Mouse (Mus musculus): ENCODE results near the gene Gmeb1.

DNA sequence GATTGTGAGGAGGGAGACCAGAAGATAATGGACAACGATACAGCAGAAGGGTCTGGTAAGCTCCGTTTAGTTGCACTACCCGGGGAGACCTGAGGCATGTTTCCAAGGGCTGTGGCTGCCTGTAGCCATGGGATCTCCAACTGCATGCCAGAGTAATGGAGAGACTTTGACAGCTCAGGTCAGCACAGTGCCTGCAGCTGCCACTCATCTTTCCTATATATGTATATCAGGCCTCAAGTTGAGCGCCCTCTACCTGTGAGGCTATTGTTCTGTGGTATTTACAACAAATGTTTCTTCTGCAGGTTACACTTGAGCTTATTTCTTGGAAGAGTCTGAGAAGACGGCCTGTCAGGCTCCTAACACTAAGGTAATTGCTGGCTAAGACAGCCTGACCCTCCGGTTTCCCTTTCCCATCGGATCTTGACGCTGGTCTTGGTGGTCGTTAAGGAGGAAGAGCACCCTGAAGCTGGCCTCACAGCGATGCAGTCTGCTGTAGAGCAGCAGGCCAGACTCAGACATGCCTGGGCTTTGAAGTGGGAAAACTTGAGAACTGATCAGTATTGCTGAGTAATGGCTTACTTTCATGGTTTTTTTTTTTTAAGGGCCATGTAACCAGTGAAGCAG is 48.6 kb upstream of the Gmeb1 start:
- TF ChIP-seq EP300 (IDR thresholded peaks at IDR 0.05) (no peak), CTCF (IDR thresholded peaks at IDR 0.05) (peak; percentile 69)
